Mouse (Mus musculus): ENCODE results near the gene Mxra7. TPM values are rescaled to one million over a fixed set of nuclear protein-coding genes. Genes with fewer than 3 reads are reported as not detected.

Mxra7 gene
- polyA plus RNA-seq, 1 experiment from 2014 or later, result 33.6 TPM

- no peaks in the 10 kb centered on the region for H3K9me3 ChIP-seq (ENCODE audit: control insufficient read depth)
- H3K36me3 ChIP-seq (ENCODE audit: control insufficient read depth, insufficient read depth), result peaks cover 29% of the 10 kb centered on the region; the same call in 1 of the 2 replicates
- ATAC-seq, result no peak
- H3K27ac ChIP-seq (ENCODE audit: low read depth, low read length), result no peak overlapping the region
- no peaks in the 10 kb centered on the region for H3K27me3 ChIP-seq (replicated peaks; ENCODE audit: control insufficient read depth, insufficient read depth, low read length)
- no peak for TF ChIP-seq CTCF (IDR thresholded peaks at IDR 0.05; ENCODE audit: low read depth)
- no peak overlapping the region for H3K4me3 ChIP-seq (ENCODE audit: low read depth, low read length)
- WGBS, result 61% methylated on average over 5 of the region's 5 CpGs
- H3K4me2 ChIP-seq (replicated peaks; ENCODE audit: low read depth), result no peak overlapping the region
- H3K4me1 ChIP-seq (replicated peaks; ENCODE audit: control insufficient read depth, insufficient read depth, low read length), result no peaks in the 10 kb centered on the region
- no peak overlapping the region for H3K9ac ChIP-seq (ENCODE audit: low read depth, low read length)
These were observed 20.4 kb upstream of the Mxra7 start for GRCm38 (mm10) chr11:116848086-116848876.

GRCm38 (mm10) chr11:116847187-116848085 is 19.6 kb upstream of the Mxra7 start:
- Histone ChIP-seq H3K4me2 (replicated peaks; ENCODE audit: low read depth) (no peak overlapping the region), H3K27me3 (replicated peaks; ENCODE audit: control insufficient read depth, insufficient read depth, low read length) (no peaks in the 10 kb centered on the region), H3K27ac (ENCODE audit: low read depth, low read length) (no peak overlapping the region), H3K9ac (ENCODE audit: low read depth, low read length) (no peak overlapping the region), H3K4me1 (replicated peaks; ENCODE audit: control insufficient read depth, insufficient read depth, low read length) (no peaks in the 10 kb centered on the region), H3K4me3 (ENCODE audit: low read depth, low read length) (no peak overlapping the region), H3K9me3 (ENCODE audit: control insufficient read depth) (no peaks in the 10 kb centered on the region), H3K36me3 (ENCODE audit: control insufficient read depth, insufficient read depth) (peaks cover 29% of the 10 kb centered on the region; the same call in 1 of the 2 replicates)
- TF ChIP-seq CTCF (IDR thresholded peaks at IDR 0.05; ENCODE audit: low read depth), result no peak
- ATAC-seq, result no peak
- WGBS, result over 99% methylated on average over 3 of the region's 3 CpGs

GRCm38 (mm10) chr11:116846593-116847181 is 18.8 kb upstream of the Mxra7 start:
- no peak overlapping the region for H3K27ac ChIP-seq (ENCODE audit: low read depth, low read length)
- no peaks in the 10 kb centered on the region for H3K27me3 ChIP-seq (replicated peaks; ENCODE audit: control insufficient read depth, insufficient read depth, low read length)
- H3K9me3 ChIP-seq (ENCODE audit: control insufficient read depth), result no peaks in the 10 kb centered on the region
- no peak overlapping the region for H3K9ac ChIP-seq (ENCODE audit: low read depth, low read length)
- 81% methylated on average over 4 of the region's 4 CpGs for WGBS
- H3K4me2 ChIP-seq (replicated peaks; ENCODE audit: low read depth), result no peak overlapping the region
- H3K36me3 ChIP-seq (ENCODE audit: control insufficient read depth, insufficient read depth), result peaks cover 29% of the 10 kb centered on the region; the same call in 1 of the 2 replicates
- TF ChIP-seq CTCF (IDR thresholded peaks at IDR 0.05; ENCODE audit: low read depth), result no peak
- H3K4me3 ChIP-seq (ENCODE audit: low read depth, low read length), result no peak overlapping the region
- no peak for ATAC-seq
- H3K4me1 ChIP-seq (replicated peaks; ENCODE audit: control insufficient read depth, insufficient read depth, low read length), result 0 out of 2 replicates have a peak, but pooled peaks cover under 1% of the 10 kb centered on the region

- Histone ChIP-seq H3K4me1 (replicated peaks; ENCODE audit: control insufficient read depth, insufficient read depth, low read length) (peaks cover 11% of the 10 kb centered on the region; the same call in 1 of the 2 replicates), H3K4me2 (replicated peaks; ENCODE audit: low read depth) (peak within 1 kb of the TSS; percentile 69), H3K9ac (ENCODE audit: low read depth, low read length) (peak within 1 kb of the TSS; percentile 89), H3K4me3 (ENCODE audit: low read depth, low read length) (peak within 1 kb of the TSS; percentile 78), H3K27me3 (replicated peaks; ENCODE audit: control insufficient read depth, insufficient read depth, low read length) (no peaks in the 10 kb centered on the region), H3K36me3 (ENCODE audit: control insufficient read depth, insufficient read depth) (peaks cover 31% of the 10 kb centered on the region), H3K27ac (ENCODE audit: low read depth, low read length) (peak within 1 kb of the TSS; percentile 99), H3K9me3 (ENCODE audit: control insufficient read depth) (no peaks in the 10 kb centered on the region)
- WGBS, result under 1% methylated on average over 72 of the region's 72 CpGs
- TF ChIP-seq CTCF (IDR thresholded peaks at IDR 0.05; ENCODE audit: low read depth), result no peak
- ATAC-seq, result peak; percentile 93
These were observed 15.7 kb upstream of the Mxra7 start, which contains the start of the genes Mettl23 and Jmjd6 for GRCm38 (mm10) chr11:116843261-116844233. Gene Mettl23, plus strand, starts transcription at chr11:116843278. Gene Jmjd6, minus strand, starts transcription at chr11:116843449.

- Histone ChIP-seq H3K4me2 (replicated peaks; ENCODE audit: low read depth) (peak overlapping the region; percentile 69), H3K36me3 (ENCODE audit: control insufficient read depth, insufficient read depth) (peaks cover 31% of the 10 kb centered on the region), H3K4me1 (replicated peaks; ENCODE audit: control insufficient read depth, insufficient read depth, low read length) (peaks cover 11% of the 10 kb centered on the region; the same call in 1 of the 2 replicates), H3K4me3 (ENCODE audit: low read depth, low read length) (peak overlapping the region; percentile 78), H3K9me3 (ENCODE audit: control insufficient read depth) (no peaks in the 10 kb centered on the region), H3K27me3 (replicated peaks; ENCODE audit: control insufficient read depth, insufficient read depth, low read length) (no peaks in the 10 kb centered on the region), H3K27ac (ENCODE audit: low read depth, low read length) (peak overlapping the region; percentile 99), H3K9ac (ENCODE audit: low read depth, low read length) (peak overlapping the region; percentile 89)
- under 1% methylated on average over 63 of the region's 73 CpGs for WGBS
- peak; percentile 53 for TF ChIP-seq CTCF (IDR thresholded peaks at IDR 0.05; ENCODE audit: low read depth)
- ATAC-seq, result peak; percentile 44
These were observed 14.8 kb upstream of the Mxra7 start for GRCm38 (mm10) chr11:116842531-116843260.

Data from intestine, postnatal 0 days (tissue).